Mouse (Mus musculus) thymus, adult 2 months (tissue): Measurements from ENCODE around the gene Rrad. TPM values are rescaled to one million over a fixed set of nuclear protein-coding genes. Genes with fewer than 3 reads are reported as not detected.

ENCODE experiments used
- DNase-seq: peaks from one replicate; pipeline ENCODE4 v3.0.0; 2021
- H3K27ac ChIP-seq: fragments of 200-500 bp; 2 replicates; pipeline ENCODE4 v1.5.1; 2012; ENCODE audit warnings: low read length, control low read depth; ENCODE audit not compliant: control insufficient read depth, insufficient read depth
- H3K27me3 ChIP-seq: fragments of 200-500 bp; 2 replicates; pipeline ENCODE4 v1.6.1; 2012; ENCODE audit warnings: mild to moderate bottlenecking, low read length, moderate library complexity, mixed read lengths; ENCODE audit not compliant: control insufficient read depth, insufficient read depth
- H3K36me3 ChIP-seq: fragments of 200-500 bp; 2 replicates; pipeline ENCODE4 v1.6.1; 2012; ENCODE audit warnings: mild to moderate bottlenecking, low read length, moderate library complexity; ENCODE audit not compliant: control insufficient read depth, insufficient read depth
- H3K4me1 ChIP-seq: fragments of 200-500 bp; replicated peaks from 2 replicates; pipeline ENCODE4 v1.6.1; 2012; ENCODE audit warnings: low read length; ENCODE audit not compliant: control insufficient read depth, insufficient read depth
- H3K4me3 ChIP-seq: fragments of 200-500 bp; 2 replicates; pipeline ENCODE4 v1.5.1; 2012; ENCODE audit warnings: mild to moderate bottlenecking, low read length, control low read depth, moderate library complexity; ENCODE audit not compliant: control insufficient read depth, insufficient read depth
- CTCF ChIP-seq: fragments of 200-500 bp; IDR thresholded peaks from 2 replicates; pipeline ENCODE4 v1.5.1; 2012; ENCODE audit warnings: mild to moderate bottlenecking, control low read depth, low read length, moderate library complexity, borderline replicate concordance; ENCODE audit not compliant: control insufficient read depth, poor library complexity, insufficient read depth; ENCODE audit errors: extremely low read depth
- POLR2A ChIP-seq: fragments of 200-500 bp; IDR thresholded peaks from 2 replicates; pipeline ENCODE4 v1.6.1; 2012; ENCODE audit warnings: mild to moderate bottlenecking, low read length, control low read depth, moderate library complexity; ENCODE audit not compliant: control insufficient read depth, poor library complexity, insufficient read depth; ENCODE audit errors: extremely low read depth
- WGBS: fragments of 180-500 bp; shearing (Covaris S2); methylation state at CpG from one replicate; pipeline ENCODE4 v1.1.7; 2018; 5-methylcytosine and 5-hydroxymethylcytosine counted together
- polyA plus RNA-seq: library from polyadenylated mRNA; depleted of rRNA; stranded (reverse); fragments of >200 nt; gene quantifications from 2 replicates; pipeline ENCODE4 v1.2.3, GENCODE M21; 2012; rRNA removed

The Rrad gene
- polyA plus RNA-seq, 1 experiment = 36.1 TPM

- DNase-seq = no peak
- no peaks in the 10 kb centered on the region for H3K27me3 ChIP-seq
- no peak overlapping the region for H3K27ac ChIP-seq
- peaks cover 12% of the 10 kb centered on the region for H3K36me3 ChIP-seq
- TF ChIP-seq POLR2A (no peak), CTCF (no peak)
- WGBS = 96% methylated on average over 3 of the region's 3 CpGs
- peaks cover 10% of the 10 kb centered on the region for H3K4me1 ChIP-seq
- H3K4me3 ChIP-seq = no peak overlapping the region
Observed at GRCm38 (mm10) chr8:104590284-104590683, 40.8 kb downstream of the Rrad start.

GRCm38 (mm10) chr8:104584522-104584921, 46.6 kb downstream of the Rrad start:
- no peaks in the 10 kb centered on the region for H3K4me1 ChIP-seq
- TF ChIP-seq CTCF = no peak
- TF ChIP-seq POLR2A = no peak
- no peak overlapping the region for H3K27ac ChIP-seq
- no peaks in the 10 kb centered on the region for H3K27me3 ChIP-seq
- no peak overlapping the region for H3K4me3 ChIP-seq
- H3K36me3 ChIP-seq = no peaks in the 10 kb centered on the region
- WGBS = 68% methylated on average over 1 of the region's 1 CpGs
- no peak for DNase-seq

Other genes with a start within 250 kb of the Rrad start
- 7.8 and 8.4 TPM in 2 replicates for gene Cmtm4, start 235.5 kb downstream of the Rrad start, polyA plus RNA-seq
- 15.6 and 16.1 TPM in 2 replicates for gene Dync1li2, start 188.3 kb downstream of the Rrad start, polyA plus RNA-seq
- 0.03 and 0.08 TPM in 2 replicates for gene Terb1, start 121.4 kb downstream of the Rrad start, polyA plus RNA-seq
- gene Nae1, start 96.7 kb downstream of the Rrad start, polyA plus RNA-seq = 8.9 and 14.3 TPM in 2 replicates
- 2.4 and 2.8 TPM in 2 replicates for gene Car7, start 96.6 kb downstream of the Rrad start, polyA plus RNA-seq
- gene Pdp2, start 39.9 kb downstream of the Rrad start, polyA plus RNA-seq = 6.0 and 6.4 TPM in 2 replicates
- gene Cdh16, start 6.9 kb downstream of the Rrad start, polyA plus RNA-seq = 0.20 and 1.5 TPM in 2 replicates
- 72.0 and 76.9 TPM in 2 replicates for gene Ciao2b, start 10.6 kb upstream of the Rrad start, polyA plus RNA-seq
- gene Ces2a, start 102.7 kb upstream of the Rrad start, polyA plus RNA-seq = 0.87 and 1.0 TPM in 2 replicates
- gene Ces2b, start 200.2 kb upstream of the Rrad start, polyA plus RNA-seq = 0.20 and 0.32 TPM in 2 replicates
- gene Ces2c, start 215.7 kb upstream of the Rrad start, polyA plus RNA-seq = 3.7 and 4.1 TPM in 2 replicates